ENCODE assay signal across 9 mouse cellular contexts in the genomic region with DNA sequence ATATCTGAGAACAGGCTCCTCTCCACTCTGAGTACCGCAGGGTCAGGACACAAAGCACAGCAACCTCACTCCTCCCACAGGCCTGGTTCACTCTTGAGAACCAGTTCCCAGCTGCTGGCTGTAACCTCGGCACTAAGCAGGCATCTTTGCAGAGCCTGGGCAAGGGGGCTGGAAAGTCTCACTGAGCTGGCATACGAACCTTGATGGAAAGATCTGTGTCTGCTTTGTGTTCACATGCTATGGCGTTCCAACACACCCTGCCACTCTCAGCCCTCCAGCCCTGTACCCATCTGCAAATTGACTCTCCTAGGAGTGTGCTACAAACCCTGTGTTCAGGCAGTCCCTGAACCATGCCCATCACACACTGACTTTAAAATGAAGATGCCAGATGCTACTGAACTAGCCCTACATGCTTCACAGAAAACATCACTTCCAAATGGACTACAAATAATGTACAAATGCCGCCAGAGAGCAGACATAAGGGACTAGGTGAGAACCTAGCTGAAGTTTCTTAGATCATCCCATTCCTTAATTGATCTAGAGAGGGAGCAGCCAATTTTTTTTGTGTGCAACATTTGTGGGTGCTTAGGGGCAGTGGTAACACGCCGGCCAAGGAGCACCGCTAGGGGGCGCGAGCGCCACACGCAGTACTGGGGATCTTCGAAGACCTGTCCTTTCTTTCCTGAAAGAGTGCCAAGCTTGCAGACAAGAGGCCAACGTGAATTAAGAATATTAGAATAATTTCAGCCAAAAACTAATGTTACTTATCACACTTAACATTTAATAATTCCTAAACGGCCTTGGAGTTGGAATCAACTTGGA. TPM values are rescaled to one million over a fixed set of nuclear protein-coding genes. Genes with fewer than 3 reads are reported as not detected.
DNase-seq lines count a peak whose midpoint lies in the region; ATAC-seq and TF ChIP-seq lines count a peak whose summit lies in the region.
"Had no signal": no experiment of that assay in that cellular context is flagged by ENCODE, and none has a peak within 500 bp of the region (broad histone marks: within the 10 kb centered on the region; RNA-seq: fewer than 3 reads in every experiment).

No protein-coding gene starts in this region.

- no peaks in the 10 kb centered on the region for H3K36me3 ChIP-seq in midbrain, embryonic 14.5 days (ENCODE audit: control insufficient read depth, insufficient read depth, low read length)
- H3K36me3 ChIP-seq: midbrain, embryonic 12.5 days had no signal

- H3K27ac ChIP-seq in left cerebral cortex, adult 2 months, result no peak overlapping the region
- no peak overlapping the region for H3K27ac ChIP-seq in midbrain, embryonic 14.5 days (replicated peaks; ENCODE audit: low read depth, low read length)
- H3K27ac ChIP-seq: midbrain, embryonic 12.5 days had no signal

- 0 out of 2 replicates have a peak, but pooled peaks have one; percentile 46 for ATAC-seq in midbrain, embryonic 14.5 days (ENCODE audit: low FRiP score, low TSS enrichment)
- no peak for ATAC-seq in monocyte, adult 5-6 weeks (replicated peaks; ENCODE audit: insufficient number of reproducible peaks, low FRiP score, low TSS enrichment, poor library complexity, severe bottlenecking)

- peak; percentile 83 for DNase-seq in MN1 (ENCODE audit: low spot score)
- peak; percentile 60 for DNase-seq in c-Kit-positive CD71-positive TER-119-positive erythroid progenitor cells, embryonic 14.5 days (ENCODE audit: low spot score)
- peak; percentile 72 for DNase-seq in forelimb bud, embryonic 11.5 days (ENCODE audit: low read depth, low spot score)
- DNase-seq in hindlimb bud, embryonic 11.5 days (ENCODE audit: extremely low spot score, low read depth, low spot score), result peak; percentile 54
- DNase-seq in left cerebral cortex, adult 2 months (ENCODE audit: extremely low spot score in 1 of 2, low spot score in 2 of 2), result peak; percentile 76 to 82
- DNase-seq in midbrain, embryonic 14.5 days, result peak; percentile 88
- DNase-seq in spleen, postnatal 14 days (ENCODE audit: low spot score in 2 of 2), result peak; percentile 47 to 72

- intact Hi-C loops in left cerebral cortex, adult 2 months (cut with DNase I), result loop anchor here (2.0 kb wide), 1 partner anchor 298 kb away; no protein-coding TSS in a partner anchor

- H3K9me3 ChIP-seq in midbrain, embryonic 14.5 days (ENCODE audit: control insufficient read depth, low read length), result no peaks in the 10 kb centered on the region
- H3K9me3 ChIP-seq: midbrain, embryonic 12.5 days had no signal

- H3K9ac ChIP-seq in midbrain, embryonic 14.5 days (replicated peaks; ENCODE audit: low read length), result no peak overlapping the region
- H3K9ac ChIP-seq: midbrain, embryonic 12.5 days had no signal

- no peaks in the 10 kb centered on the region for H3K27me3 ChIP-seq in midbrain, embryonic 14.5 days (ENCODE audit: control insufficient read depth, insufficient read depth, low read length)
- H3K27me3 ChIP-seq: midbrain, embryonic 12.5 days had no signal

- no peak overlapping the region for H3K4me2 ChIP-seq in midbrain, embryonic 14.5 days (ENCODE audit: low read length)
- H3K4me2 ChIP-seq: midbrain, embryonic 12.5 days had no signal

- WGBS in midbrain, embryonic 14.5 days, result 24% methylated on average over 15 of the region's 15 CpGs

- peak; percentile 95 for TF ChIP-seq CTCF in left cerebral cortex, adult 2 months (IDR thresholded peaks at IDR 0.05)

- H3K4me1 ChIP-seq in midbrain, embryonic 14.5 days (ENCODE audit: control insufficient read depth, insufficient read depth, low read length), result no peaks in the 10 kb centered on the region
- H3K4me1 ChIP-seq: midbrain, embryonic 12.5 days had no signal

- no peak overlapping the region for H3K4me3 ChIP-seq in left cerebral cortex, adult 2 months
- H3K4me3 ChIP-seq in midbrain, embryonic 14.5 days (replicated peaks; ENCODE audit: low read depth, low read length), result no peak overlapping the region
- H3K4me3 ChIP-seq: midbrain, embryonic 12.5 days had no signal

RNA-seq across cellular contexts. Expression of gene Lmbr1, which starts 11.0 kb away (rescaled TPM):
- 10 to 100 TPM; 28.5 to 29.6 TPM for total RNA-seq in left cerebral cortex, adult 2 months (2021)
- 36.2 and 42.4 TPM in 2 replicates for polyA plus RNA-seq in midbrain, embryonic 14.5 days (2014; fragmentation: Nextera tagmentation; extraction: Ambion mirVana)
- total RNA-seq in monocyte, adult 5-6 weeks (2017), result 0.43 to 2.2 TPM (median 1.1 TPM) in 3 replicates

RNA-seq across cellular contexts. Expression of gene Nom1, which starts 45.3 kb away (rescaled TPM):
- total RNA-seq in left cerebral cortex, adult 2 months (2021), result 10 to 100 TPM; 19.9 to 25.4 TPM
- 8.8 and 14.8 TPM in 2 replicates for polyA plus RNA-seq in midbrain, embryonic 14.5 days (2014; fragmentation: Nextera tagmentation; extraction: Ambion mirVana)
- 10.8 to 14.1 TPM (median 10.9 TPM) in 3 replicates for total RNA-seq in monocyte, adult 5-6 weeks (2017)
